Mouse (Mus musculus) liver, postnatal 0 days (tissue): Measurements from ENCODE around the gene Plxdc2.

Source experiments
- CTCF ChIP-seq: sonication (generic); IDR thresholded peaks from 2 replicates; pipeline ENCODE4 v1.5.1; 2016; ENCODE audit warnings: antibody characterized with exemption, low read depth
- EP300 ChIP-seq: IDR thresholded peaks from 2 replicates; pipeline ENCODE4 v1.6.1; 2016; ENCODE audit warnings: antibody characterized with exemption, low read depth, mild to moderate bottlenecking

- TF ChIP-seq CTCF: no peak
- no peak for TF ChIP-seq EP300
These were observed 45.7 kb upstream of the Plxdc2 start for GRCm38 (mm10) chr2:16310387-16310786.
